Comparison of ENCODE assay signal across 8 mouse cellular contexts in the genomic region with DNA sequence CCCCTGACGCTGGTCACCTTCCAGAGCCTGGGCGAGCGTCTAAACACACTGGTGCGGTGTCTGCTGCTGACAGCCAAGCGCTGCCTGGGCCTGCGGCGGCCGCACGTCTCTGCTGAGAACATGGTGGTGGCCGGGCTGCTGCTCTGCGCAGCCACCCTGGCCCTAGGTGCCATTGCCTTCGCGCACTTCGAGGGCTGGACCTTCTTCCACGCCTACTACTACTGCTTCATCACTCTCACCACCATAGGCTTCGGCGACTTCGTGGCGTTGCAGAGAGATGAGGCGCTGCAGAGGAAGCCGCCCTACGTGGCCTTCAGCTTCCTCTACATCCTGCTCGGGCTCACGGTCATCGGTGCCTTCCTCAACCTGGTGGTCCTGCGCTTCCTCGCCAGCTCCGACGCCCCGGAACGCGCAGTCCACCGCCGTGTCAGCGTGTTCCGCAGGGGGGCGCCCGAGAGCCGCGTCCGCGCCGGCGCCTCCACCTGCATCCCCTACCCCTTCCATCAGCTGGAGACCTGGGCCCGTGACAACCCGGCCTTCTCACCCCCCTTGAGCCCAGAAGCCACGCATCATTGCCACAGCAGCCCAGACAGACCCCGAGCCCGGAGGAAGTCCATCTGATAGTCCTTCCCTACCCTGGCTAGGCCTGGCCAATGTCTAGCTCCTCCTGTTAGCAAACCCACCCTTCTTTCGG. TPM values are rescaled to one million over a fixed set of nuclear protein-coding genes. Genes with fewer than 3 reads are reported as not detected.
DNase-seq lines count a peak whose midpoint lies in the region; ATAC-seq and TF ChIP-seq lines count a peak whose summit lies in the region.

No protein-coding gene starts in this region.

- H3K4me2 ChIP-seq in heart, embryonic 14.5 days (ENCODE audit: low read length): peak overlapping the region; percentile 28; the same call in 1 of the 2 replicates
- peak overlapping the region; percentile 43 for H3K4me2 ChIP-seq in midbrain, embryonic 12.5 days (replicated peaks)

- no peak overlapping the region for H3K27ac ChIP-seq in kidney, adult 2 months (ENCODE audit: insufficient read depth, low read depth, low read length)
- no peak overlapping the region for H3K27ac ChIP-seq in cortical plate, adult 2 months (ENCODE audit: insufficient read depth, low read length)
- H3K27ac ChIP-seq in heart, embryonic 14.5 days (replicated peaks in 1 of 2; ENCODE audit: control insufficient read depth in 1 of 2, insufficient read depth in 1 of 2, low read depth in 2 of 2, low read length in 2 of 2): no peak overlapping the region
- no peak overlapping the region for H3K27ac ChIP-seq in midbrain, embryonic 12.5 days (replicated peaks)

- 12% methylated on average over 50 of the region's 50 CpGs for WGBS in kidney, adult 2 months
- WGBS in heart, embryonic 14.5 days: 13% methylated on average over 50 of the region's 50 CpGs
- WGBS in midbrain, embryonic 12.5 days: 16% methylated on average over 50 of the region's 50 CpGs

- DNase-seq in kidney, adult 2 months: no peak
- no peak for DNase-seq in kidney, adult 8-10 months
- peak; percentile 18 for DNase-seq in R1 (ENCODE audit: low read depth, low spot score)
- DNase-seq in layer of hippocampus, postnatal 10 days (ENCODE audit: low spot score in 2 of 2): peak; percentile 65 to 74
- peak; percentile 40 for DNase-seq in testis, postnatal 14 days (ENCODE audit: low spot score)

- H3K27me3 ChIP-seq in kidney, adult 2 months (replicated peaks; ENCODE audit: control insufficient read depth, insufficient read depth, low read length): peaks cover 1% of the 10 kb centered on the region; the same call in 1 of the 2 replicates
- H3K27me3 ChIP-seq in heart, embryonic 14.5 days (ENCODE audit: control insufficient read depth, insufficient read depth, low read length): peaks cover 73% of the 10 kb centered on the region
- peaks cover 58% of the 10 kb centered on the region for H3K27me3 ChIP-seq in midbrain, embryonic 12.5 days

- no peaks in the 10 kb centered on the region for H3K9me3 ChIP-seq in heart, embryonic 14.5 days (ENCODE audit: control insufficient read depth, low read length)
- no peaks in the 10 kb centered on the region for H3K9me3 ChIP-seq in midbrain, embryonic 12.5 days

- H3K36me3 ChIP-seq in kidney, adult 2 months (ENCODE audit: control insufficient read depth, insufficient read depth, low read length): no peaks in the 10 kb centered on the region
- H3K36me3 ChIP-seq in heart, embryonic 14.5 days (ENCODE audit: control insufficient read depth, insufficient read depth, low read length): no peaks in the 10 kb centered on the region
- no peaks in the 10 kb centered on the region for H3K36me3 ChIP-seq in midbrain, embryonic 12.5 days

- H3K4me3 ChIP-seq in kidney, adult 2 months (ENCODE audit: insufficient read depth, low read depth, low read length): no peak overlapping the region
- peak overlapping the region; percentile 5; the same call in 1 of the 2 replicates for H3K4me3 ChIP-seq in cortical plate, adult 2 months (ENCODE audit: insufficient read depth, low read length)
- no peak overlapping the region for H3K4me3 ChIP-seq in heart, embryonic 14.5 days (ENCODE audit: control insufficient read depth in 1 of 2, insufficient read depth in 1 of 2, low read depth in 1 of 2, low read length in 2 of 2)
- 0 out of 2 replicates have a peak overlapping the region, but pooled peaks have one; percentile 6 for H3K4me3 ChIP-seq in midbrain, embryonic 12.5 days

- TF ChIP-seq POLR2A in kidney, adult 2 months (IDR thresholded peaks at IDR 0.05; ENCODE audit: low read depth, low read length): no peak
- TF ChIP-seq POLR2A in cortical plate, adult 2 months (IDR thresholded peaks at IDR 0.05; ENCODE audit: extremely low read depth, insufficient read depth, low read length): no peak

- peak; percentile 50 for TF ChIP-seq CTCF in kidney, adult 2 months (conservative IDR thresholded peaks at IDR 0.05; ENCODE audit: insufficient read depth, insufficient read length, low read depth, low read length)
- TF ChIP-seq CTCF in cortical plate, adult 2 months (IDR thresholded peaks at IDR 0.05; ENCODE audit: extremely low read depth, insufficient read depth, low read length): peak; percentile 41; the same call in 1 of the 2 replicates

- ATAC-seq in heart, embryonic 14.5 days (ENCODE audit: insufficient number of reproducible peaks, insufficient read depth, low FRiP score, low read depth): no peak
- peak; percentile 56 for ATAC-seq in midbrain, embryonic 12.5 days (ENCODE audit: low FRiP score, low read depth)

- H3K4me1 ChIP-seq in kidney, adult 2 months (ENCODE audit: control insufficient read depth, insufficient read depth, low read length): no peaks in the 10 kb centered on the region
- H3K4me1 ChIP-seq in cortical plate, adult 2 months (ENCODE audit: control insufficient read depth, insufficient read depth, low read length): peaks cover 2% of the 10 kb centered on the region; the same call in 1 of the 2 replicates
- H3K4me1 ChIP-seq in heart, embryonic 14.5 days (ENCODE audit: control insufficient read depth in 2 of 2, insufficient read depth in 2 of 2, low read length in 2 of 2): peaks cover 0 to 5% of the 10 kb centered on the region in 2 experiments; a peak in 1 of 4 replicates
- peaks cover 10% of the 10 kb centered on the region; the same call in 1 of the 2 replicates for H3K4me1 ChIP-seq in midbrain, embryonic 12.5 days

- no peak overlapping the region for H3K9ac ChIP-seq in heart, embryonic 14.5 days (ENCODE audit: low read length)
- no peak overlapping the region for H3K9ac ChIP-seq in midbrain, embryonic 12.5 days (replicated peaks)

RNA-seq across cellular contexts. Expression of a gene that starts 5.0 kb away (rescaled TPM):
- not detected in 2 replicates for polyA plus RNA-seq in kidney, adult 2 months (2012; rRNA removed)
- polyA plus RNA-seq in cortical plate, adult 2 months (2012; rRNA removed): 0.10 and 0.13 TPM in 2 replicates
- not detected in 2 replicates for polyA plus RNA-seq in heart, embryonic 14.5 days (2014; fragmentation: Nextera tagmentation; extraction: Ambion mirVana)
- total RNA-seq in layer of hippocampus, postnatal 10 days (2021): not detected
- not detected in 2 replicates for polyA plus RNA-seq in midbrain, embryonic 12.5 days (2016; fragmentation: Nextera tagmentation; extraction: Ambion mirVana)

RNA-seq across cellular contexts. Expression of a gene that starts 37.7 kb away (rescaled TPM):
- 0.41 and 1.3 TPM in 2 replicates for polyA plus RNA-seq in kidney, adult 2 months (2012; rRNA removed)
- polyA plus RNA-seq in cortical plate, adult 2 months (2012; rRNA removed): 0.08 and 0.42 TPM in 2 replicates
- 0.34 and 0.57 TPM in 2 replicates for polyA plus RNA-seq in heart, embryonic 14.5 days (2014; fragmentation: Nextera tagmentation; extraction: Ambion mirVana)
- total RNA-seq in layer of hippocampus, postnatal 10 days (2021): under 1 TPM in 1 of 2 experiments, not detected in 1; 0.27 TPM
- 0.33 TPM in 1 of 2 replicates, not detected in the other for polyA plus RNA-seq in midbrain, embryonic 12.5 days (2016; fragmentation: Nextera tagmentation; extraction: Ambion mirVana)

Comparison
In these comparisons a context has a peak if more than half of its experiments do, and no peak if none do; other contexts are left out.
1. DNase-seq: peak in R1 (single experiment), layer of hippocampus, postnatal 10 days (2 of 2) and testis, postnatal 14 days (single experiment); none in kidney, adult 2 months (single experiment) and kidney, adult 8-10 months (0 of 2).
2. H3K4me3 ChIP-seq: peak in cortical plate, adult 2 months (single experiment) and midbrain, embryonic 12.5 days (single experiment); none in kidney, adult 2 months (single experiment) and heart, embryonic 14.5 days (0 of 2).